Mouse (Mus musculus): ENCODE results near the gene AI837181. TPM values are rescaled to one million over a fixed set of nuclear protein-coding genes. Genes with fewer than 3 reads are reported as not detected.
A peak's percentile ranks its signal among the peaks of the same experiment; 100 is the strongest.

The AI837181 gene
- total and polyA plus RNA-seq, 3 experiments, result 10.2 to 59.5 (median 29.8) TPM

DNA sequence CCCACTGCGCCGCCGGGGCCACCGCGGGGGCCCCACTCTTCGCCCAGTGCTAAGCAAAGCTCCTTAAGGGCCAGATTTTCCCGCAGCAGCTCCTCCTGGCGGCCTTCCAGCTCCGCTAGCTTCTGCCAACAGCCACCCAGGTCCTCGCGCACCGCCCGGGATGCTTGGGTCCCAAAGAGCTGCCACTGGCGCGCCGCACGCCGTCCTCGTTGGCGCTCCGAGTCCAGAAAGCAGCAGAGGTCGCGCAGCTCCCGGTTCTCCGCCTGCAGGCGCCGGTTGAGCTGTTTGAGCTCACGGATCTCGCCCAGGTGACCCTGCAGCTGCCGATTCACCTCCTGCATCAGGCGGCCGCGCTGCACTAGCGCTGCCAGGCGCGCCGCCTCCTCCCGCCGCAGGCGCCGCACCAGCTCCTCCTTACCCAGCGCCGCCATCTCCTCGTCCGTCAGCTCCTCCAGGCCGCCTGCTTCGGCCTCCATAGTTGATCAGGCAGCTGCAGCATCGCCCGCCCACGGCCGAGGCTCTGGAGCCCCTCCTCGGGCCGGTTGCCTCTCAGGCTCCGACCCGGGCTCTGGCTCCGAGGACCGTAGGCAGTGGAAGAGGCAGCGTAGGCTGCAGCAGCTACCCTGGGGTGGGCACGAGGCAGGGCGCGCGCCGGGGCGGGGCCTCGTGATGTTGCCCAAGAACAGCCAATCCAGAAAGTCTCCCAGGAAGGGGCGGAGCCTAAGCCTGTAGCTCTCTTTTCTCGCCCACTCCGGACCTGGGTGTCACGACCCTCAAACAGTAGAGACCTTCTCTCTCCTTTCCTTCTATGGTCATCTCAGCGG is 32.2 kb downstream of the AI837181 start:
- TF ChIP-seq GATA1 (IDR thresholded peaks at IDR 0.05; ENCODE audit: borderline replicate concordance, low read length) (no peak), TAL1 (conservative IDR thresholded peaks at IDR 0.05; ENCODE audit: low read depth, low read length) (no peak), POLR2AphosphoS5 (IDR thresholded peaks at IDR 0.05; ENCODE audit: insufficient replicate concordance, low read depth, low read length) (no peak), GATA2 (IDR thresholded peaks at IDR 0.05; ENCODE audit: borderline replicate concordance, low read depth, low read length) (no peak), CTCF (IDR thresholded peaks at IDR 0.05; ENCODE audit: low read depth, low read length) (no peak)
- H3K36me3 ChIP-seq (replicated peaks), result peaks cover 48% of the 10 kb centered on the region
- ATAC-seq (ENCODE audit: extremely low read depth, insufficient number of reproducible peaks, low FRiP score, poor library complexity, severe bottlenecking), result peak; percentile 66
- H3K4me3 ChIP-seq (ENCODE audit: low read depth, low read length), result peak overlapping the region; percentile 89
- no peaks in the 10 kb centered on the region for H3K27me3 ChIP-seq (ENCODE audit: insufficient read depth, low read length)
- peak; percentile 82 for DNase-seq (ENCODE audit: low spot score)
- H3K9me3 ChIP-seq (replicated peaks), result no peaks in the 10 kb centered on the region
- H3K4me1 ChIP-seq (ENCODE audit: insufficient read depth, low read depth, low read length), result peaks cover 72% of the 10 kb centered on the region

DNA sequence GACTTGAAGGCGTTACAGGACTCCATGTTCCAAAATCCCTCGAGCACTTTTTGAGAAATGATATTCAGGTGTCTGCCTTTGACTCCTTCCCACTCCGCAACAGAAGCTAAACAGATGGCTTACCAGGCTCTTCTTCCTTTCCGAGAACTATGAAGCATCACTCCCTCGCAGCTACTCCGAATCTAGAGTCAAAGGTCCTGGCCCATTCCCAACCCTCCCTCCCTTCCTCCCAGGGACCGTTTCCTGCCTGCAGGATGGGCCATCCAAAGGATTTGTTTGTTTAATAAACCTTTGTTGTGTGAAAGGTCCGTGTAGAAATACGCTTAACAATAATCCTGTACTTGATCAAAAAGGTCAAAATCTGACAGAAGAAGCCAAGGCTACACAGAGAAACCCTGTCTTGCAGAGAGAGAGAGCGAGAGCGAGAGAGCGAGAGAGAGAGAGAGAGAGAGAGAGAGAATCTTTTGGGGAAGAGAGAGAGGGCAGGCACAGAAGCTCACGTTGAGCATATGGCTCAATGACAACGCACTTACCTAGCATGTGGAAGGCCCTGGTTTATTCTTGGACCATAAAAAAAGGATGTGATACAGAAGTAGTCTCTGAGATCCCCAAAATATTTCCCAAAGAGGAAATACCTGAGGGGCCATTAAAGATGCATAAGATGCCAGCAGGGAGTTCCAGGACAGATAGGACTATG is 33.0 kb downstream of the AI837181 start, which contains the start of gene Ccdc85b:
Ccdc85b (minus strand) TSS at position 149 of the 697 bp plus-strand sequence.
- H3K27me3 ChIP-seq (ENCODE audit: insufficient read depth, low read length), result no peaks in the 10 kb centered on the region
- peaks cover 52% of the 10 kb centered on the region for H3K36me3 ChIP-seq (replicated peaks)
- no peaks in the 10 kb centered on the region for H3K9me3 ChIP-seq (replicated peaks)
- peak within 1 kb of the TSS; percentile 89 for H3K4me3 ChIP-seq (ENCODE audit: low read depth, low read length)
- H3K4me1 ChIP-seq (ENCODE audit: insufficient read depth, low read depth, low read length), result peaks cover 72% of the 10 kb centered on the region
- DNase-seq (ENCODE audit: low spot score) (no peak), ATAC-seq (ENCODE audit: extremely low read depth, insufficient number of reproducible peaks, low FRiP score, poor library complexity, severe bottlenecking) (no peak)
- TF ChIP-seq CTCF (IDR thresholded peaks at IDR 0.05; ENCODE audit: low read depth, low read length), result no peak
- no peak for TF ChIP-seq GATA2 (IDR thresholded peaks at IDR 0.05; ENCODE audit: borderline replicate concordance, low read depth, low read length)
- TF ChIP-seq POLR2AphosphoS5 (IDR thresholded peaks at IDR 0.05; ENCODE audit: insufficient replicate concordance, low read depth, low read length), result no peak

DNA sequence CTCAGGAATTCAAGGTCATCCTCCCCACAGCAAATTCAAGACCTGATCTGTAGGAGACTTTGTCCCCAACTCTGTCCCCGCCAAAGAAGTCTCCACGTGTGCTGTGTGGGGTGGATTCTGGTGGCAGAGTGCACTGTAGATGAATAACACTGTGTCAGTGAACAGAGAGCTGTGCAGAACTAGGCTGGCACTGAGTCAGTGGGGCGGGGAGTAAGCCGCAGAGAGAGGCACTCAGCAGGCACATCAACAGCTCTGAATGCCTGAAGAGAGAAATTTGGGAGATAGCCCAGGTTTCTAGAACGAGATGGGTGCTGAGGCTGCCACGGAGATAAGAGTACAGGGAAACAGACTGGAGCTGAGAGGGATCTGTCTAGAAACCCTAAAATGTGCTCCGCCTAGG is 34.1 kb downstream of the AI837181 start:
- DNase-seq (ENCODE audit: low spot score) (no peak), ATAC-seq (ENCODE audit: extremely low read depth, insufficient number of reproducible peaks, low FRiP score, poor library complexity, severe bottlenecking) (no peak)
- H3K4me3 ChIP-seq (ENCODE audit: low read depth, low read length), result no peak overlapping the region
- no peaks in the 10 kb centered on the region for H3K27me3 ChIP-seq (ENCODE audit: insufficient read depth, low read length)
- TF ChIP-seq POLR2AphosphoS5 (IDR thresholded peaks at IDR 0.05; ENCODE audit: insufficient replicate concordance, low read depth, low read length) (no peak), TAL1 (conservative IDR thresholded peaks at IDR 0.05; ENCODE audit: low read depth, low read length) (no peak), GATA1 (IDR thresholded peaks at IDR 0.05; ENCODE audit: borderline replicate concordance, low read length) (no peak), GATA2 (IDR thresholded peaks at IDR 0.05; ENCODE audit: borderline replicate concordance, low read depth, low read length) (no peak), CTCF (IDR thresholded peaks at IDR 0.05; ENCODE audit: low read depth, low read length) (no peak)
- no peaks in the 10 kb centered on the region for H3K9me3 ChIP-seq (replicated peaks)
- peaks cover 54% of the 10 kb centered on the region for H3K36me3 ChIP-seq (replicated peaks)
- peaks cover 80% of the 10 kb centered on the region for H3K4me1 ChIP-seq (ENCODE audit: insufficient read depth, low read depth, low read length)

DNA sequence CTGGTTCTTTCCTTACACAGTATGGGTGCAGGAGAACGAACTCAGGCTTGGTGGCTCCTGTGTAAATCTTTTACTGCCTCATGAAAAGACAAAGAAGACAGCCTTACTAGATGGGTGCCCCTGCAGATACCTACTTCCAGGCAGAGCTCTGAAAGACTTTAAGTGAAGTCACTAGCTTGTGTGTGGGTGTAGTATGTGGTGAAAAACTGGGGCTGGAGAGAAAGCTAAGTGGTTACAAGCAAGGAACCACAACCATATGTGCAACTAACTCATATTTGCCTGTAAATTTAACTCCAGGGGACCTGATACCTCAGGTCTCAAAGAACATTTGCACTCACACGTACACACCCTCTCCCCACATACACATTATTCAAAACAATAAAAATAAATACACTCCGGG is 35.0 kb downstream of the AI837181 start:
- peaks cover 75% of the 10 kb centered on the region for H3K4me1 ChIP-seq (ENCODE audit: insufficient read depth, low read depth, low read length)
- ATAC-seq (ENCODE audit: extremely low read depth, insufficient number of reproducible peaks, low FRiP score, poor library complexity, severe bottlenecking) (no peak), DNase-seq (ENCODE audit: low spot score) (no peak)
- no peaks in the 10 kb centered on the region for H3K9me3 ChIP-seq (replicated peaks)
- no peak for TF ChIP-seq POLR2AphosphoS5 (IDR thresholded peaks at IDR 0.05; ENCODE audit: insufficient replicate concordance, low read depth, low read length)
- no peak for TF ChIP-seq GATA2 (IDR thresholded peaks at IDR 0.05; ENCODE audit: borderline replicate concordance, low read depth, low read length)
- no peak for TF ChIP-seq GATA1 (IDR thresholded peaks at IDR 0.05; ENCODE audit: borderline replicate concordance, low read length)
- TF ChIP-seq CTCF (IDR thresholded peaks at IDR 0.05; ENCODE audit: low read depth, low read length), result no peak
- TF ChIP-seq TAL1 (conservative IDR thresholded peaks at IDR 0.05; ENCODE audit: low read depth, low read length), result no peak
- H3K36me3 ChIP-seq (replicated peaks), result peaks cover 54% of the 10 kb centered on the region
- H3K27me3 ChIP-seq (ENCODE audit: insufficient read depth, low read length), result no peaks in the 10 kb centered on the region
- H3K4me3 ChIP-seq (ENCODE audit: low read depth, low read length), result peak overlapping the region; percentile 88

DNA sequence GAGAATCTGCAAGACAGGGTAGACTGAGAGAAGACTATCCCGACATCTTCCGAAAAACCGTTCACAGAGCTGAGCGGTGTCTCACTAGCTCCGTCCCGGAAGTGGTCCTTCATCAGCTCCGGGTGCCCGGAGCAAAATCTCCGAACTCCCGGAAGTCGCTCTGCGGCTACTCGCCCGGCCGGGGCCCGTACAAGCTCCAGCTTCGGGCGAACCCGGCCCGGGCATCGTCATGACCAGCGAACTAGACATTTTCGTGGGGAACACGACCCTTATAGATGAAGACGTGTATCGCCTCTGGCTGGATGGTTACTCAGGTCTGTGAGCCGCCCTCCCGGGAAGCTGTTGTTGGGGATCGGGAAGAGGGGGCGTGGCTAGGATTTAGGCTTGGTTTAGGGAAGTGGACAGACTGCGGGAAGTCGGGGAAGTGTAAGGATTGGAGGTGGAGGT is 35.5 kb downstream of the AI837181 start, which contains the start of gene Fibp:
Fibp (plus strand) TSS at position 151 of the 447 bp plus-strand sequence.
- Histone ChIP-seq H3K4me1 (ENCODE audit: insufficient read depth, low read depth, low read length) (peaks cover 69% of the 10 kb centered on the region), H3K9me3 (replicated peaks) (no peaks in the 10 kb centered on the region), H3K4me3 (ENCODE audit: low read depth, low read length) (peak within 1 kb of the TSS; percentile 88), H3K27me3 (ENCODE audit: insufficient read depth, low read length) (no peaks in the 10 kb centered on the region), H3K36me3 (replicated peaks) (peaks cover 54% of the 10 kb centered on the region)
- ATAC-seq (ENCODE audit: extremely low read depth, insufficient number of reproducible peaks, low FRiP score, poor library complexity, severe bottlenecking) (0 out of 2 replicates have a peak, but pooled peaks have one; percentile 11), DNase-seq (ENCODE audit: low spot score) (peak; percentile 64)
- TF ChIP-seq GATA1 (IDR thresholded peaks at IDR 0.05; ENCODE audit: borderline replicate concordance, low read length), result no peak
- TF ChIP-seq CTCF (IDR thresholded peaks at IDR 0.05; ENCODE audit: low read depth, low read length), result no peak
- TF ChIP-seq TAL1 (conservative IDR thresholded peaks at IDR 0.05; ENCODE audit: low read depth, low read length), result no peak
- no peak for TF ChIP-seq POLR2AphosphoS5 (IDR thresholded peaks at IDR 0.05; ENCODE audit: insufficient replicate concordance, low read depth, low read length)
- TF ChIP-seq GATA2 (IDR thresholded peaks at IDR 0.05; ENCODE audit: borderline replicate concordance, low read depth, low read length), result no peak

DNA sequence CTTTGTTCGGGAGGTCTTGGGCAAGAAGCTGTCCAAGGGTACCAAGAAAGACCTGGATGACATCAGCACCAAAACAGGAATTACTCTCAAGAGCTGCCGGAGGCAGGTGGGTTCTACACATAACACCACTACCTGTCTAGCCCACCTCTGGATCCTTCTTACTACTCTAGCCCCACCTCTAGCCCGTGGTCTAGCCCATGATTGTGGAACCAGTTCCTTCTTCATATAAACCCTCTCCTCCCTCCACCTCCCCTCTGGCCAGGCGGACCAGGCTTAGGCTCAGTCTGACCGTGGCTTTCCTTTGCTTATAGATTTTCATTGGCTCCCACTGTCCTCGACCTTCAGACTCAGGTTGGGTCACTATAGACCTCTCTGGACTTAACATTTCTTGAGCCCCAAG is 36.5 kb downstream of the AI837181 start:
- H3K4me1 ChIP-seq (ENCODE audit: insufficient read depth, low read depth, low read length), result peaks cover 60% of the 10 kb centered on the region
- TF ChIP-seq GATA2 (IDR thresholded peaks at IDR 0.05; ENCODE audit: borderline replicate concordance, low read depth, low read length) (no peak), POLR2AphosphoS5 (IDR thresholded peaks at IDR 0.05; ENCODE audit: insufficient replicate concordance, low read depth, low read length) (no peak), CTCF (IDR thresholded peaks at IDR 0.05; ENCODE audit: low read depth, low read length) (no peak), GATA1 (IDR thresholded peaks at IDR 0.05; ENCODE audit: borderline replicate concordance, low read length) (no peak), TAL1 (conservative IDR thresholded peaks at IDR 0.05; ENCODE audit: low read depth, low read length) (no peak)
- H3K9me3 ChIP-seq (replicated peaks), result no peaks in the 10 kb centered on the region
- H3K4me3 ChIP-seq (ENCODE audit: low read depth, low read length), result peak overlapping the region; percentile 88; the same call in 1 of the 2 replicates
- no peak for ATAC-seq (ENCODE audit: extremely low read depth, insufficient number of reproducible peaks, low FRiP score, poor library complexity, severe bottlenecking)
- no peaks in the 10 kb centered on the region for H3K27me3 ChIP-seq (ENCODE audit: insufficient read depth, low read length)
- H3K36me3 ChIP-seq (replicated peaks), result peaks cover 54% of the 10 kb centered on the region
- no peak for DNase-seq (ENCODE audit: low spot score)
